In genomic region chr15:11083678-11084077, GRCm38 (mm10) we compare ENCODE assay signal across 32 mouse cellular contexts. TPM values are rescaled to one million over a fixed set of nuclear protein-coding genes. Genes with fewer than 3 reads are reported as not detected.
A peak's percentile ranks its signal among the peaks of the same experiment; 100 is the strongest.
DNase-seq lines count a peak whose midpoint lies in the region; ATAC-seq and TF ChIP-seq lines count a peak whose summit lies in the region.
"Had no signal": no experiment of that assay in that cellular context is flagged by ENCODE, and none has a peak within 500 bp of the region (broad histone marks: within the 10 kb centered on the region; RNA-seq: fewer than 3 reads in every experiment).

No protein-coding gene starts in this region.

- H3K4me2 ChIP-seq in embryonic facial prominence, embryonic 14.5 days (ENCODE audit: low read depth, low read length), result no peak overlapping the region
- H3K4me2 ChIP-seq in neural tube, embryonic 13.5 days, result no peak overlapping the region
- H3K4me2 ChIP-seq: heart, embryonic 15.5 days; limb, embryonic 12.5 days; liver, embryonic 15.5 days; lung, embryonic 14.5 days; midbrain, embryonic 12.5 days had no signal

- H3K79me2 ChIP-seq in MEL (ENCODE audit: control insufficient read depth, insufficient read depth, low read length, poor library complexity), result no peaks in the 10 kb centered on the region

- TF ChIP-seq CTCF in MEL (IDR thresholded peaks at IDR 0.05 in 2 of 3, conservative IDR thresholded peaks at IDR 0.05 in 1 of 3; ENCODE audit: control insufficient read depth in 1 of 3, insufficient read depth in 1 of 3, low read depth in 2 of 3, low read length in 3 of 3, poor library complexity in 1 of 3, severe bottlenecking in 1 of 3), result no peak

- ATAC-seq in embryonic facial prominence, embryonic 14.5 days (ENCODE audit: low read depth), result no peak
- no peak for ATAC-seq in megakaryocyte, adult 5-6 weeks (ENCODE audit: poor library complexity, severe bottlenecking)
- no peak for ATAC-seq in neural tube, embryonic 13.5 days (ENCODE audit: low read depth)

- no peaks in the 10 kb centered on the region for H3K36me3 ChIP-seq in embryonic facial prominence, embryonic 14.5 days (ENCODE audit: control insufficient read depth, insufficient read depth, low read length)
- no peaks in the 10 kb centered on the region for H3K36me3 ChIP-seq in embryonic facial prominence, embryonic 10.5 days (replicated peaks)
- no peaks in the 10 kb centered on the region for H3K36me3 ChIP-seq in megakaryocyte, embryonic 14.5 days (replicated peaks; ENCODE audit: low read length)
- H3K36me3 ChIP-seq in MEL (ENCODE audit: control insufficient read depth in 1 of 2, insufficient read depth in 2 of 2, low read length in 2 of 2), result no peaks in the 10 kb centered on the region
- H3K36me3 ChIP-seq in neural tube, embryonic 13.5 days, result no peaks in the 10 kb centered on the region
- H3K36me3 ChIP-seq: forebrain, embryonic 10.5 days; heart, embryonic 10.5 days; heart, embryonic 15.5 days; limb, embryonic 12.5 days; liver, embryonic 15.5 days; midbrain, embryonic 12.5 days had no signal

- 92% methylated on average over 3 of the region's 3 CpGs for WGBS in embryonic facial prominence, embryonic 14.5 days
- 91% methylated on average over 3 of the region's 3 CpGs for WGBS in embryonic facial prominence, embryonic 10.5 days
- 71% methylated on average over 3 of the region's 3 CpGs for WGBS in neural tube, embryonic 13.5 days

- TF ChIP-seq EP300 in MEL (IDR thresholded peaks at IDR 0.05; ENCODE audit: low read depth in 1 of 2, low read length in 2 of 2), result no peak

- no peak for TF ChIP-seq POLR2A in MEL (IDR thresholded peaks at IDR 0.05; ENCODE audit: control insufficient read depth in 1 of 2, insufficient read depth in 1 of 2, low read depth in 1 of 2, low read length in 2 of 2, poor library complexity in 1 of 2)

- peak overlapping the region; percentile 55 for H3K27ac ChIP-seq in embryonic facial prominence, embryonic 14.5 days (replicated peaks; ENCODE audit: low read depth, low read length)
- H3K27ac ChIP-seq in embryonic facial prominence, embryonic 10.5 days (replicated peaks), result no peak overlapping the region
- H3K27ac ChIP-seq in MEL (ENCODE audit: control insufficient read depth, low read depth, low read length), result no peak overlapping the region
- H3K27ac ChIP-seq in neural tube, embryonic 13.5 days (replicated peaks), result peak overlapping the region; percentile 38; the same call in 1 of the 2 replicates
- H3K27ac ChIP-seq: left cerebral cortex, adult 2 months; liver, embryonic 15.5 days; midbrain, embryonic 12.5 days had no signal

- H3K4me1 ChIP-seq in embryonic facial prominence, embryonic 14.5 days (ENCODE audit: control insufficient read depth, insufficient read depth, low read length), result 0 out of 2 replicates have a peak, but pooled peaks cover 6% of the 10 kb centered on the region
- H3K4me1 ChIP-seq in embryonic facial prominence, embryonic 10.5 days, result peaks cover 19% of the 10 kb centered on the region
- H3K4me1 ChIP-seq in megakaryocyte, embryonic 14.5 days, result no peaks in the 10 kb centered on the region
- H3K4me1 ChIP-seq in MEL (ENCODE audit: control insufficient read depth in 1 of 2, insufficient read depth in 2 of 2, low read length in 2 of 2), result no peaks in the 10 kb centered on the region
- H3K4me1 ChIP-seq in neural tube, embryonic 13.5 days (replicated peaks), result peaks cover 26% of the 10 kb centered on the region
- H3K4me1 ChIP-seq: liver, embryonic 15.5 days; midbrain, embryonic 12.5 days had no signal

- no peaks in the 10 kb centered on the region for H3K9me3 ChIP-seq in embryonic facial prominence, embryonic 14.5 days (ENCODE audit: control insufficient read depth, low read length)
- no peaks in the 10 kb centered on the region for H3K9me3 ChIP-seq in embryonic facial prominence, embryonic 10.5 days
- H3K9me3 ChIP-seq in megakaryocyte, embryonic 14.5 days, result no peaks in the 10 kb centered on the region
- no peaks in the 10 kb centered on the region for H3K9me3 ChIP-seq in MEL (replicated peaks; ENCODE audit: insufficient read depth, low read length)
- H3K9me3 ChIP-seq in neural tube, embryonic 13.5 days, result no peaks in the 10 kb centered on the region
- H3K9me3 ChIP-seq: forebrain, embryonic 10.5 days; heart, embryonic 10.5 days; heart, embryonic 15.5 days; limb, embryonic 12.5 days; liver, embryonic 15.5 days; midbrain, embryonic 12.5 days had no signal

- no peak for DNase-seq in embryonic facial prominence, embryonic 14.5 days (ENCODE audit: low spot score)
- DNase-seq in embryonic facial prominence, embryonic 10.5 days (ENCODE audit: low spot score), result no peak
- DNase-seq in MEL (ENCODE audit: low read depth, low spot score), result no peak
- DNase-seq in kidney, postnatal 4 days, result no peak
- no peak for DNase-seq in urinary bladder, postnatal 14 days (ENCODE audit: low spot score)
- DNase-seq: adrenal gland, postnatal 10 days; cerebellum, adult 8-10 months; cerebellum, postnatal 25 days; gastrocnemius, postnatal 25 days; heart, adult 11 months; kidney, adult 11 months; kidney, postnatal 14 days; lung, postnatal 14 days; right cerebral cortex, adult 18-20 months; spleen, adult 18-20 months; thymus, postnatal 14 days had no signal

- H3K4me3 ChIP-seq in embryonic facial prominence, embryonic 14.5 days (ENCODE audit: low read depth, low read length), result no peak overlapping the region
- H3K4me3 ChIP-seq in embryonic facial prominence, embryonic 10.5 days, result no peak overlapping the region
- H3K4me3 ChIP-seq in megakaryocyte, embryonic 14.5 days (replicated peaks), result peak overlapping the region; percentile 5
- no peak overlapping the region for H3K4me3 ChIP-seq in MEL (ENCODE audit: control insufficient read depth in 1 of 2, insufficient read depth in 1 of 2, low read depth in 2 of 2, low read length in 2 of 2)
- no peak overlapping the region for H3K4me3 ChIP-seq in neural tube, embryonic 13.5 days
- H3K4me3 ChIP-seq: forebrain, embryonic 10.5 days; heart, embryonic 10.5 days; heart, embryonic 15.5 days; left cerebral cortex, adult 2 months; limb, embryonic 12.5 days; liver, embryonic 15.5 days; midbrain, embryonic 12.5 days; myocyte had no signal

- no peak for TF ChIP-seq RAD21 in MEL (IDR thresholded peaks at IDR 0.05; ENCODE audit: low read depth, low read length)

- H3K27me3 ChIP-seq in embryonic facial prominence, embryonic 14.5 days (replicated peaks; ENCODE audit: control insufficient read depth, insufficient read depth, low read length), result no peaks in the 10 kb centered on the region
- H3K27me3 ChIP-seq in embryonic facial prominence, embryonic 10.5 days (replicated peaks; ENCODE audit: low read depth, poor library complexity, severe bottlenecking), result no peaks in the 10 kb centered on the region
- peaks cover 2% of the 10 kb centered on the region for H3K27me3 ChIP-seq in megakaryocyte, embryonic 14.5 days (replicated peaks)
- no peaks in the 10 kb centered on the region for H3K27me3 ChIP-seq in MEL (ENCODE audit: control insufficient read depth in 1 of 2, insufficient read depth in 2 of 2, low read length in 2 of 2)
- no peaks in the 10 kb centered on the region for H3K27me3 ChIP-seq in neural tube, embryonic 13.5 days
- H3K27me3 ChIP-seq: CH12.LX; heart, embryonic 15.5 days; limb, embryonic 12.5 days; liver, embryonic 15.5 days; midbrain, embryonic 12.5 days; Patski had no signal

- H3K9ac ChIP-seq in embryonic facial prominence, embryonic 14.5 days (ENCODE audit: low read depth, low read length), result no peak overlapping the region
- H3K9ac ChIP-seq in MEL (ENCODE audit: control insufficient read depth, low read depth, low read length, poor library complexity, severe bottlenecking), result no peak overlapping the region
- H3K9ac ChIP-seq in neural tube, embryonic 13.5 days, result no peak overlapping the region; the same call in 1 of the 2 replicates
- H3K9ac ChIP-seq: heart, embryonic 15.5 days; limb, embryonic 12.5 days; liver, embryonic 15.5 days; midbrain, embryonic 12.5 days had no signal

TF ChIP-seq in MEL, 35 proteins besides CTCF, POLR2A, EP300 and RAD21:
- TF ChIP-seq POLR2AphosphoS5 (IDR thresholded peaks at IDR 0.05; ENCODE audit: borderline replicate concordance, low read depth, low read length) (peak; percentile 57; the same call in 1 of the 2 replicates), ZMIZ1 (IDR thresholded peaks at IDR 0.05; ENCODE audit: low read depth, low read length) (no peak)

RNA-seq across cellular contexts. Expression of gene Adamts12, which starts 19.1 kb away (rescaled TPM):
- polyA plus RNA-seq in embryonic facial prominence, embryonic 14.5 days (2014; fragmentation: Nextera tagmentation; extraction: Ambion mirVana), result 12.8 and 13.6 TPM in 2 replicates
- 1.8 TPM in 2 replicates for polyA plus RNA-seq in embryonic facial prominence, embryonic 10.5 days (2016; fragmentation: Nextera tagmentation; extraction: Ambion mirVana)
- 0.18 TPM in 1 of 2 replicates, not detected in the other for polyA plus RNA-seq in megakaryocyte, embryonic 14.5 days (2012; ENCODE audit: insufficient read depth, low replicate concordance)
- 0.02 TPM in 1 of 2 replicates, not detected in the other for total RNA-seq in megakaryocyte, adult 5-6 weeks (2015)
- not detected in 2 replicates for total RNA-seq in megakaryocyte, adult 5-6 weeks (2017)
- total RNA-seq in MEL (2012; rRNA removed), result not detected in 2 replicates
- not detected for polyA plus RNA-seq in MEL (2012; ENCODE audit: insufficient read depth in 1 of 2, insufficient read length in 2 of 2, low read depth in 1 of 2, low replicate concordance in 2 of 2, missing spikeins in 1 of 2)
- 2.0 and 2.2 TPM in 2 replicates for polyA plus RNA-seq in neural tube, embryonic 13.5 days (2015; fragmentation: Nextera tagmentation; extraction: Ambion mirVana)

RNA-seq across cellular contexts. Expression of gene Rxfp3, which starts 45.9 kb away (rescaled TPM):
- 1.2 and 1.6 TPM in 2 replicates for polyA plus RNA-seq in embryonic facial prominence, embryonic 14.5 days (2014; fragmentation: Nextera tagmentation; extraction: Ambion mirVana)
- 0.67 and 0.80 TPM in 2 replicates for polyA plus RNA-seq in embryonic facial prominence, embryonic 10.5 days (2016; fragmentation: Nextera tagmentation; extraction: Ambion mirVana)
- not detected in 2 replicates for polyA plus RNA-seq in megakaryocyte, embryonic 14.5 days (2012; ENCODE audit: insufficient read depth, low replicate concordance)
- total RNA-seq in megakaryocyte, adult 5-6 weeks (2015), result not detected in 2 replicates
- not detected in 2 replicates for total RNA-seq in megakaryocyte, adult 5-6 weeks (2017)
- not detected in 2 replicates for total RNA-seq in MEL (2012; rRNA removed)
- polyA plus RNA-seq in MEL (2012; ENCODE audit: insufficient read depth in 1 of 2, insufficient read length in 2 of 2, low read depth in 1 of 2, low replicate concordance in 2 of 2, missing spikeins in 1 of 2), result not detected
- 0.95 and 1.4 TPM in 2 replicates for polyA plus RNA-seq in neural tube, embryonic 13.5 days (2015; fragmentation: Nextera tagmentation; extraction: Ambion mirVana)
- total RNA-seq: adrenal gland, postnatal 10 days; CH12.LX; gastrocnemius, adult 18-20 months; gastrocnemius, postnatal 25 days; liver, adult 2 months had no signal
- polyA plus RNA-seq: liver, adult 2 months; Patski had no signal

Comparison
In these comparisons a context has a peak if more than half of its experiments do, and no peak if none do; other contexts are left out.
1. H3K27ac ChIP-seq: peak in embryonic facial prominence, embryonic 14.5 days (single experiment) and neural tube, embryonic 13.5 days (single experiment); none in embryonic facial prominence, embryonic 10.5 days (single experiment) and MEL (single experiment).